Mouse (Mus musculus): Measurements from ENCODE around the gene Smoc1. TPM values are rescaled to one million over a fixed set of nuclear protein-coding genes. Genes with fewer than 3 reads are reported as not detected.

Smoc1 gene
- polyA plus RNA-seq, 1 experiment from 2014 or later = 9.2 TPM

- ATAC-seq (ENCODE audit: low read depth) = no peak
- Histone ChIP-seq H3K9me3 (no peaks in the 10 kb centered on the region), H3K36me3 (no peaks in the 10 kb centered on the region), H3K9ac (no peak overlapping the region), H3K27me3 (no peaks in the 10 kb centered on the region), H3K4me1 (replicated peaks) (no peaks in the 10 kb centered on the region), H3K4me3 (no peak overlapping the region), H3K4me2 (no peak overlapping the region), H3K27ac (replicated peaks) (no peak overlapping the region)
- WGBS = 78% methylated on average over 5 of the region's 5 CpGs
Observed at GRCm38 (mm10) chr12:81088131-81088530, 61.5 kb downstream of the Smoc1 start.

DNA sequence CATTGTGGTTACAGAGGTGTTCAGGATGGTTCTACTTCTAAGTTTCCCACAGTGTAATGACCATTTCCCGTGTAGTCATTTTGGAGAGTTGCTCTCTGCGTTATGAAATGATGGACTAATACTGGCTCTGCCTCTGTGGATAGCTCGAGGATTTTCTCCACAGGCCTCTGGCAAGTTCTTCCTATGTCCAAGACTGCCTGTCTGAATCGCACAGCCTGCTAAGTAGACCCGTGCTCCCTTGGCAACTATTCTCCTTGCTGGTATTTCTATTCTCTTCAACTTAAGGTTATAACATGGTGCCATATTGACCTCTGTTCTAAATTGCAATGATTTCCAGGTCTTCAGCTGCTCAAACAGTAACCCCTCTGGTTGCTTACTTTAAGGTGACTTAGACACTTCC lies 65.0 kb downstream of the Smoc1 start:
- 83% methylated on average over 5 of the region's 5 CpGs for WGBS

DNA sequence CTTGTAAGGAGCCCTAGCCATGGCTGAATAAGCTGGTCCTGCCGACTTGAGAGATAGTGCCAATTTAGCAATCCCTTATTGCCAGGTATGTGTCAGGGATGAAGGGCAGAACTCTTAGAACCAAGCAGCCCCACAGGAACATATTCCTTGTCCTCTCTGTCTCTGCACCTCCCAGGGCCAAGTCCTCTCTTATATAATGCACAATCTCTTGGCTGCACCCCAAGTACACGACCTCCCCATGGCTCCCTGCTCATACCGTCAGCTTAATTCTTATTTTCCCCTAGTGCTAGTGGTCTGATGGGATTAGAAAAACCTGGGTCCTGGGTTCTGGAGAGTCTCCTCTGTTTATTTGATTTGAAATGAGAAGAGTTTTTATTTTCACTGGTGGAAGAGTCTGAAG lies 66.0 kb downstream of the Smoc1 start:
- H3K36me3 ChIP-seq = no peaks in the 10 kb centered on the region
- no peak overlapping the region for H3K4me3 ChIP-seq
- no peak overlapping the region for H3K9ac ChIP-seq
- peaks cover 5% of the 10 kb centered on the region; the same call in 1 of the 2 replicates for H3K4me1 ChIP-seq (replicated peaks)
- no peaks in the 10 kb centered on the region for H3K9me3 ChIP-seq
- 72% methylated on average over 3 of the region's 3 CpGs for WGBS
- ATAC-seq (ENCODE audit: low read depth) = no peak
- no peak overlapping the region for H3K4me2 ChIP-seq
- no peaks in the 10 kb centered on the region for H3K27me3 ChIP-seq
- H3K27ac ChIP-seq (replicated peaks) = no peak overlapping the region

More for the DNA sequence above, 65.0 kb downstream of the Smoc1 start:
- no peak overlapping the region for H3K4me3 ChIP-seq
- H3K4me2 ChIP-seq = no peak overlapping the region
- H3K27ac ChIP-seq (replicated peaks) = no peak overlapping the region
- no peaks in the 10 kb centered on the region for H3K9me3 ChIP-seq
- no peak for ATAC-seq (ENCODE audit: low read depth)
- H3K9ac ChIP-seq = no peak overlapping the region
- H3K27me3 ChIP-seq = no peaks in the 10 kb centered on the region
- H3K36me3 ChIP-seq = no peaks in the 10 kb centered on the region
- H3K4me1 ChIP-seq (replicated peaks) = no peaks in the 10 kb centered on the region

- Histone ChIP-seq H3K27me3 (no peaks in the 10 kb centered on the region), H3K4me2 (no peak overlapping the region), H3K36me3 (no peaks in the 10 kb centered on the region), H3K4me3 (no peak overlapping the region), H3K9me3 (no peaks in the 10 kb centered on the region), H3K9ac (no peak overlapping the region), H3K4me1 (replicated peaks) (peaks cover 8% of the 10 kb centered on the region; the same call in 1 of the 2 replicates), H3K27ac (replicated peaks) (no peak overlapping the region)
- ATAC-seq (ENCODE audit: low read depth) = no peak
- WGBS = 47% methylated on average over 7 of the region's 7 CpGs
Observed at GRCm38 (mm10) chr12:81093211-81093610, 66.6 kb downstream of the Smoc1 start.

DNA sequence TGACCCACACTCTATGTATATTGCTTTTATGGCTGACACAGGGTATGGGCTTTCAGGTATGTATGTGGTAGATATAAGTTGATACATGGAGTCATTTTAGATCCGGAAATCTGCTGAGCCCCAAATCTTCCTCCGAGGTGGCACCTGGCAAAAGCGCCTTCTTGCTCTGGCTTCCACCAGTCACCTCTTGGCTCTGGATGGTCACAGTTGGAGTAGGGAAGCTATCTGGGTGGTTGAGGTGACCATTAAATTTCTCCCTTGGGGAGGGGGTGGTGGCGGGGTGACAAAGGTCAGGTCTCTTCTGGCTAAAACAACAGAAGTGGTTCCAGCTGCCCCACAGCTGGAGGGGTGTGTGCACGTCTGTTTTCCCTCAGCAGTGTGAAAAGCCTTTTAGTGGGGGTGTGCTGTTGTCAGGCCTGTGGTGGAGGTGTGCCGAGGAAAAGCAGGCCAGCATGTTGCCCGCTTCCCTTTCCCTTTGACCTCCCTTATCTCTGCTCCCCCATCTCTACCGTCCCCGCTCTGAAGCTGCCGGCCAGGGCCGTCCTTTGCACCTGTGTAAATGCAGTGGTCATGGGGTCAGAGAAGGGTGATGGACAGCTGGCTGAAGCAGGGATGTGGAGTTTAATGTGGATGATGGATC lies 68.3 kb downstream of the Smoc1 start:
- Histone ChIP-seq H3K4me3 (no peak overlapping the region), H3K9ac (no peak overlapping the region), H3K27ac (replicated peaks) (no peak overlapping the region), H3K4me1 (replicated peaks) (peaks cover 9% of the 10 kb centered on the region; the same call in 1 of the 2 replicates), H3K4me2 (no peak overlapping the region), H3K27me3 (no peaks in the 10 kb centered on the region), H3K36me3 (no peaks in the 10 kb centered on the region), H3K9me3 (no peaks in the 10 kb centered on the region)
- no peak for ATAC-seq (ENCODE audit: low read depth)
- WGBS = 58% methylated on average over 11 of the region's 11 CpGs

DNA sequence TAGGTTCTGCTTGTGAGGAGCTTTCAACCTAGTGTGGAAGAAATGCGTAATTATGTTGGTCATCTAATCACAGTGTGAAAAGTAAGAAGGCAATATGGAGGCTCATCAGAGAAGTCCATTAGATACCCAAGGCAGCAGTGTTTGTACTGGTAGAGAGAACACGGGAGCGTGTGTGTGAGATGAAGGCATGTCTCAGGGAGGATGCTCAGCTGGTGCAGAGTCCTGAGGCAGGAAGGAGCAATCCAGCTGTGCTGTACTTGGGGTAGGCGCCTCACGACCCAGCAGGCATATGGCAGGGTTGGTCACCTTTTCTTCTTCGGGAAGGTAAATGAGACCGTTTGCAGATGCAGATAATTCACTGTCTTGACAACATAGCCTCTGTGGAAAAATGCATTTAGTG lies 70.7 kb downstream of the Smoc1 start:
- H3K4me1 ChIP-seq (replicated peaks) = peaks cover 21% of the 10 kb centered on the region
- H3K9me3 ChIP-seq = no peaks in the 10 kb centered on the region
- H3K4me3 ChIP-seq = no peak overlapping the region
- WGBS = 66% methylated on average over 7 of the region's 7 CpGs
- no peak overlapping the region for H3K4me2 ChIP-seq
- no peak overlapping the region for H3K27ac ChIP-seq (replicated peaks)
- H3K9ac ChIP-seq = no peak overlapping the region
- no peaks in the 10 kb centered on the region for H3K27me3 ChIP-seq
- no peak for ATAC-seq (ENCODE audit: low read depth)
- H3K36me3 ChIP-seq = no peaks in the 10 kb centered on the region

DNA sequence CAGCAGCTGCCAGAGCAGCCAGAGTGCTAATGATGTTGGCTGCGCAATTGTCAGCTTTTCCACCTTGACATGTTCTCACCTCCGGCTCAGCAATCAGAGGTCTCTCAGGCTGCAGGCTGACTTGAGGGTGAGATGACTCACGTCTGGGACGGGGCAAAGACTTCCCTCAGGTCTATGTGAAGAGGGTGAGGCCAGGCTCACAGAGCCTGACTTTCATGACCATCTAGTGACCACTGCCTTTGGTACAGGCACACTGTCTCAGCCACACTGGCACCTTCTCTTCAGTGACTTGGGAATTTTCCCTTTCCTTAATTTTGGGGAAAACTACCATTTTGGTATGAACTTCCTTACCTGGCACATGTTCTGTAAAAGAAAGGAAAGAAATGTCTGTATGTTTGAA lies 71.1 kb downstream of the Smoc1 start:
- Histone ChIP-seq H3K4me2 (no peak overlapping the region), H3K27me3 (no peaks in the 10 kb centered on the region), H3K4me1 (replicated peaks) (peaks cover 21% of the 10 kb centered on the region), H3K9me3 (no peaks in the 10 kb centered on the region), H3K4me3 (no peak overlapping the region), H3K36me3 (no peaks in the 10 kb centered on the region), H3K9ac (no peak overlapping the region), H3K27ac (replicated peaks) (no peak overlapping the region)
- no peak for ATAC-seq (ENCODE audit: low read depth)
- 61% methylated on average over 4 of the region's 4 CpGs for WGBS

GRCm38 (mm10) chr12:81099161-81099560 lies 72.6 kb downstream of the Smoc1 start:
- H3K27me3 ChIP-seq = no peaks in the 10 kb centered on the region
- H3K4me2 ChIP-seq = no peak overlapping the region
- no peak overlapping the region for H3K9ac ChIP-seq
- no peak for ATAC-seq (ENCODE audit: low read depth)
- H3K4me3 ChIP-seq = no peak overlapping the region
- H3K9me3 ChIP-seq = no peaks in the 10 kb centered on the region
- peaks cover 21% of the 10 kb centered on the region for H3K4me1 ChIP-seq (replicated peaks)
- no peaks in the 10 kb centered on the region for H3K36me3 ChIP-seq
- no peak overlapping the region for H3K27ac ChIP-seq (replicated peaks)
- 81% methylated on average over 5 of the region's 5 CpGs for WGBS

DNA sequence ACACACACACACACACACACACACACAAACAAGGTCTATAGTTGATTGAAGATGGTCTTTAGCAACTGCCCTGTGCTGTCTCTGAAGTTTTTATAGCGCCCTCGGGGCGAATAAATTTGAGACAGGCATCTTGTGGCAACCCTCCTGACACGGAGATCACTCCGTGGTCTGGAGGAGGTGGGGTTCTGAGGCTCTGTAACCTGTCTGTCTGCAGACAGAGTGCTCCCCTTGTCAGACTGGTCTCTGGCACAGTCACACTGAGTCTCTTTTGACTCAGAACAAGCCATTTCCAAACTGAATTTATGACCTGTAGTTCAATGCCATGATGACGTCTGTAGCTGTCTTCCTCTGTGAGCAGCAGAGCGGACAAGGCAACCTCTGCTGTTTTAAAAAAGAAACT lies 75.1 kb downstream of the Smoc1 start:
- Histone ChIP-seq H3K36me3 (no peaks in the 10 kb centered on the region), H3K9ac (no peak overlapping the region), H3K27me3 (no peaks in the 10 kb centered on the region), H3K27ac (replicated peaks) (no peak overlapping the region), H3K4me3 (no peak overlapping the region), H3K4me1 (replicated peaks) (peaks cover 21% of the 10 kb centered on the region), H3K4me2 (no peak overlapping the region), H3K9me3 (no peaks in the 10 kb centered on the region)
- 50% methylated on average over 7 of the region's 7 CpGs for WGBS
- ATAC-seq (ENCODE audit: low read depth) = no peak

- Histone ChIP-seq H3K36me3 (no peaks in the 10 kb centered on the region), H3K27me3 (no peaks in the 10 kb centered on the region), H3K4me1 (replicated peaks) (peaks cover 25% of the 10 kb centered on the region), H3K9ac (no peak overlapping the region), H3K9me3 (no peaks in the 10 kb centered on the region), H3K4me3 (no peak overlapping the region), H3K4me2 (no peak overlapping the region), H3K27ac (replicated peaks) (no peak overlapping the region)
- 93% methylated on average over 14 of the region's 14 CpGs for WGBS
- ATAC-seq (ENCODE audit: low read depth) = no peak
Observed at GRCm38 (mm10) chr12:81104546-81104945, 77.9 kb downstream of the Smoc1 start.

- WGBS = 87% methylated on average over 12 of the region's 12 CpGs
- peaks cover 18% of the 10 kb centered on the region for H3K4me1 ChIP-seq (replicated peaks)
- H3K9me3 ChIP-seq = no peaks in the 10 kb centered on the region
- H3K27ac ChIP-seq (replicated peaks) = no peak overlapping the region; the same call in 1 of the 2 replicates
- ATAC-seq (ENCODE audit: low read depth) = 0 out of 2 replicates have a peak, but pooled peaks have one; percentile 36
- no peak overlapping the region for H3K9ac ChIP-seq
- no peak overlapping the region for H3K4me2 ChIP-seq
- H3K36me3 ChIP-seq = no peaks in the 10 kb centered on the region
- H3K4me3 ChIP-seq = no peak overlapping the region
- H3K27me3 ChIP-seq = no peaks in the 10 kb centered on the region
Observed at GRCm38 (mm10) chr12:81105721-81106633, 79.4 kb downstream of the Smoc1 start.

DNA sequence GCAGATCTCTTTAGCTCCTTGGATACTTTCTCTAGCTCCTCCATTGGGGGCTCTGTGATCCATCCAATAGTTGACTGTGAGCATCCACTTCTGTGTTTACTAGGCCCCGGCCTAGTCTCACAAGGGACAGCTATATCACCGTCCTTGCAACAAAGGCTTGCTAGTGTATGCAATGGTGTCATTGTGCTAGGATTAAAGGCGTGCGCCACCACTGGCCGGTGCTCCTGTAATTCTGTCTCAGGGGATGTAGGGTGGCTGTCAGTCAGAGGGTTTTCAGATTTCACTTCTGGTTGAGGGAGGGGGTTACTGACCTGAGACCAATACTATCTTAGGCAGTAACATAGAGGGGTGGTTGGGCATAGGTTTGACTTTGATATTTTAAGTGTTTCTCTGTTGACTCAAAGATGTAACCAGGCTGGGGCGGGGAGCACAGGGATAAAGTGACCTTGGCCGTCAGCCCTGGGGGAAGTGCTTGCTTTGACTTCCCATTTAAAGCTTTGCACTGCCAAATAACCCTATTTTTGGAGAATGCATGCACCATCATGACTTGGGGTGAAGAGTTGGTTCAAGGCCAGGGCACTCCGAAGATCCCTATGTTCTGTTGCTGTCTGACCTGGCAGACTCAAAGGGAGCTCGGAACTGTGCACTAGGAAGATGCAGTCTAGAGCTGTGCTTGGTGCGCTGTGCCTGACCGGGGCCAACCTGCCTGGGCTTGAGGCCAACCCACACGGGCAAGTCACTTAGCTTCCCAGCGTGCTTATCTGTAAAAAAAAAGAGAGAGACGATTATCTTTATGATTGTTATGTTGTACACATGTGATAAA lies 80.9 kb downstream of the Smoc1 start:
- WGBS = 85% methylated on average over 14 of the region's 14 CpGs
- Histone ChIP-seq H3K9ac (no peak overlapping the region), H3K27ac (replicated peaks) (no peak overlapping the region), H3K27me3 (no peaks in the 10 kb centered on the region), H3K4me3 (no peak overlapping the region), H3K4me2 (no peak overlapping the region), H3K9me3 (no peaks in the 10 kb centered on the region), H3K4me1 (replicated peaks) (peaks cover 11% of the 10 kb centered on the region), H3K36me3 (no peaks in the 10 kb centered on the region)
- ATAC-seq (ENCODE audit: low read depth) = no peak

All from neural tube, embryonic 13.5 days (tissue).